Mouse (Mus musculus): Measurements from ENCODE around the gene Gng2.

Gng2 gene

DNA sequence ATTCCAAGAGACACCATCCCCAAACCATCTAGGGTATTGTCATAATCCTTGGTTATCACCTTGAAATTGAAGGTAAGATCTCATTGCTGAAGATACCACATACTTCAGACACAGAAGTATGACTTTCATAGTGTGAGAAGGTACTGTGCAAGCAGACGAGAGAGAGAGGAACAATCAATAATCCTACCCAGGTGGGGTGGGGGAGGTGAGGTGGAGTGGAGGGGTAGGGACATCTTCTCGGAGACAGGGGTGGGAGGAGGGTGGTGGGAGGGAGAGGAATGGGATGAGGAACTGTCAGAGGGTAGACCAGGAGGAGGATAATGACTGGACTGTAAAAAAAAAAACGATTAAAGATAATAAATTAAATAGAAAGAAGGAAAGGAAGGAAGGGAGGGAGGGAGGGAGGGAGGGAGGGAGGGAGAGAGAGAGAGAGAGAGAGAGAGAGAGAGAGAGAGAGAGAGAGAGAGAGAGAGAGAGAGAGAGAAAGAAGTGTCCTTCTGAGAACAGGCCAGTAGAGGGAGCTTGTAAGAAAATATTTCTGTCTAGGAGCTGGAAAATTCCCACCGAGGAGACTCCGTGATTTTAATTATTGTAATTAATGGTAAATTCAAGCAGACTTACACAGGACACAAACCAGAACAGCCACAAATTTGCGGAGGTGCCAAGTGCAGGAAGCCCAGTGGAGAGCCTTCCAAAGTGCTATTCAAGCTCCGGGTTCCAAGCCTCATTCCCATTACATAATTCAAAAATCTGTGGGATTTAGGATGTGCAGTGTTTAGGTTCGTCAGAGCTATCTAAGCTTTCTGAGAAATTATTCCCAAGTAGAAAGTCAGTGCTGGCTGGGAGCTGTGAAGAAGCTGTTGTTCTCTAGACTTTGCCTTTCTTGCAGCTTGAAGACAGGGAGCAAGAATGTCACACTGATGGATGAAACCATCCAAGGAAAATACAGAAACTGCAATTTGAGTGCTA lies 118.3 kb downstream of the Gng2 start:
- DNase-seq = peak; percentile 30 to 61

DNA sequence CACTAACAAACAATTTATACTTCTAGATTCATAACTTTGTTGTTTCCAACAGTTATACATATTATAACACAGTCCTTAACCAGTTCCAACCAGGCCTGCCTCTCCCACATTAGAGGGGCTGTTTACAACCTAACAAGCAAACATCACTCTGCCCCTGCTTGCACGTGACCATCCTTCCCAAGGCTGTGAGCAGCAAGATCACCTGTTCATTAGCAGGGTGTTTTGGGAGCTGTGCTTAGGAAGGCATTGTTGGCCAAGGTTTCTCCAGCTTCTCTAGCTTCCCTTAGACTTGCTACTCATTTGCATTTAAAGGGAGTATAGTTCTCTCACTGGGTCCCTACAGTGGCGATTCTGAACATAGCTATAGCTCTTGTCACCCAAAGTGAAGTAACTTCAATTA lies 119.1 kb downstream of the Gng2 start:
- DNase-seq = no peak

DNA sequence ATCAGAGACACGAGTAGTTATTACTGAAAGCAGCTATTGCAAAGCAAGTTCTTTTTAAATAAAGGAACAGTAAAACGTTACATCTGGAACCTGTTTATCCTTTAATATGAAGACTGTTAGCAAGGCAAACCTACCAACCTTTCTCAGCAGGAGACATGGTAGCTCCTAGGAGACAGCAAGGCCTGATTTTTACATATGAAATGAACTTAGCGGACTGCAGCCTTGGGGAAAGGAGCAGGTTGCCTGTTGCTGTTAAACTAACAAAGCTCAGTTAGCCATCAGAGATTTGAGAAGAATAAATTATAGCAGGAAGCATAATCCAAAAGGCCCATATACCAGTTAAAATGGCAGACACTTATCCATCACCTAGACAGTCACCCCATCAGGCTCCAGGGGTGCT lies 124.0 kb downstream of the Gng2 start:
- no peak for DNase-seq

DNA sequence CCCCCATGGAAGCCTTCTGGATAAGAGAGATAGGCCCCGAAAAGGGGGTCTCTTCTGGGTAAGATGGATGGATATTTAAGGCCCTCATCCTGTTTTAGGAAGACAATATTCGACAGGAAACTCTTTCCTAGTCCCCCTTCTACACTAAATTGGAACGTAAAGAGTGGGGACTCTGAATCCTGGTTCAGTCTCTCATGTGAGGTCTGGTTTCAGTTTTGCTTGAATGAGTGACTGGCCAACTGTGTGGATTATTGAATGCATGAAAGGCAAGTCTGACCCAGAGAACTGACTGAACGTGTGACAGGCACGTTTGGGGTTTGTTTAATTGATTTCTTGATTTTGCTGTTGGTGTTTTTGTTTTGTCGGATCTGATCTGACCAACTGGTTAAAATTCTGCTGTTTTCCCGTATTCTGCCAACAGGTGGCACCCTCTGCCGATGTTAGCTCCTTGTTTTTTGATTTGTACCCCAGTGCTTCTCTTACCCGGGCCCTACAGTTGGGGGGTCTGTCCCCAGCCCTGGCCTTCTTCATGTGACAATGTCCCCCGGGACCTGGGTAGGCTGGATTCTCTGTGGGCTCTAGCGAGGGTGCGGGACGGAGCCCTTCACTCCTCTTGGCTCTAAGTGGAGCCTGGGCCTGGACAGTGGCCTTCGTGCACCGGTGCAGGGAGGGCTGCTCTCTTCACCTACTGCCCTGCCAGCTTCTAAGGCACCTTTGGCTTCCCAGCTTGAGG lies 137.7 kb downstream of the Gng2 start:
- DNase-seq = peak; percentile 73 to 82

DNA sequence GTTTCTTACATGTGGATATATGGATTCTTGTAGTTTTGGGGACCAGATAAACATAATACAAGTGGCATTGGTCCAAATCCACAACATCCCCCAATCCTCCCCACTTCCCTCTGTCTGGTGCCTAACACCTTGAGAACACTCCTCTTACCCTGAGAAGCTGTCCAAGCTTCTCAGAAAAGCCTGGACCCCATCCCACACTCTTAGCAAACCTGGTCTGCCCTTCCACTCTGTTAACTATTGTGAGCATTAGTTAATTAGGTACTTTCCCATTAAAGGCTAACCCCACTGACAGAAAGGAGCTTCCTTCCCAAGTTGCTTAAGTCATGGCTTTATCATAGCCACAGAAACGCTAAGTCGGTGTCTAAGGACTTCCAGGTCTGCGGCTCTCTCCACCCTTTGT lies 141.1 kb downstream of the Gng2 start:
- DNase-seq = no peak

DNA sequence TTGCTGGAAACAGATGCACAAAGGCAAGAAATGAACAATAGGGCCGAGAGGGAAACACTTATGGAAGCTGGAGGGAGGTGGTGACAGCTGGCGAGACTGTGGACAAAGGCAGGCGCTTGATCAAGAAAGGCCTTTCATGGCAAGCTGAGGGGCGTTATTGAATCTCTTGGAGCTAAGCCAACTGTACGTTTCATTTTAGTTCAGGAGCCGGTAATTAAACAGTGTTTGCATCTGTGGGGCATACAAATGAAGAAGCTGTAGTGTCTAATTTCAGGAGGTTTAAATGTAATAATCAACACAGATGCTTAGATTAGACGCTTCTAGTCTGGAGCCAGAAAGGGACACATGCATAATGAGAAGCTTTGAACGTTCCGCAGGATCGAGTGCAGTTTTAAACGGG lies 151.9 kb downstream of the Gng2 start:
- no peak for DNase-seq

DNA sequence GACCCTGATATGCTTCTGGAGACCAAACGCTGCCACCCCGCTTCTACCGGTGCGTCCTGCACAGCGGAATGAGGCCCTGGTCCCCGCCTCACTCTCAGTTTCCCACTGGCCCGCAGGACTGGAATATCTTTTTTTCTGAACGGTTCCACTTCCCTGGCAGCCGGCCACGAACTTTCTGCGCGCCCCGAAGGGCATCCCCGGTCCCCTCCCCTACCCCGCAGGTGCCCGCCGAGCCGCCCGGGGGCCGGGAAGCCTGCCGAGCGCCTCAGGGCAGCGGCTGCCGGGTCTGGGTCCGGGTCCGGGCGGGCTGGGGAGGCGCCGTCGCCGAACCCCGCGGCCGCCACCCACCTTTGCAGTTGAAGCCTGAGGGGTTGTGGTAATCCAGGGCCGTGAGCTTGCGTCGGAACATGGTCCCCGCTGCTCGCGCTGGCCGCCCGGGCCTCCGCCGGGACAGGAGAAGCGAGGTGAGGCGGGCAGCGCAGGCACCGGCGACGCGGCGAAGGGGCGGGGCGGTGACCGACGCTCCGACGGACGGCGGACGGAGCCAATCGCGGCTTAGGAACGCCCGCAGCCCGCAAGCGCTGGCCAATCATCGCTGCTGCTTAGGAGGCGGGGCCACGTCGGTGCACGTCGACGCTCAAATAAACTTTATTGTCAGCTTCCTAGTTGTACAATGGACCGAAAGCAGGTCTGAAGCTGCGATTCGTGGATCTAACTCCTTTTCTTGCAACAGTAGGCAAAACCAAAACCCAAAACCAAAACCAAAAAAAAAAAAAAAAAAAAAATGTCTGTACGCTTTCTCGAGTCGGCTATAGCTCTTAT lies 153.9 kb downstream of the Gng2 start, which contains the start of gene Rtraf:
TSS of gene Rtraf (minus strand) at position 504 of the 822 bp plus-strand sequence.
- DNase-seq = peak; percentile 91 to 95

Data from cerebellum, postnatal 36 days (tissue).